In the genomic region with DNA sequence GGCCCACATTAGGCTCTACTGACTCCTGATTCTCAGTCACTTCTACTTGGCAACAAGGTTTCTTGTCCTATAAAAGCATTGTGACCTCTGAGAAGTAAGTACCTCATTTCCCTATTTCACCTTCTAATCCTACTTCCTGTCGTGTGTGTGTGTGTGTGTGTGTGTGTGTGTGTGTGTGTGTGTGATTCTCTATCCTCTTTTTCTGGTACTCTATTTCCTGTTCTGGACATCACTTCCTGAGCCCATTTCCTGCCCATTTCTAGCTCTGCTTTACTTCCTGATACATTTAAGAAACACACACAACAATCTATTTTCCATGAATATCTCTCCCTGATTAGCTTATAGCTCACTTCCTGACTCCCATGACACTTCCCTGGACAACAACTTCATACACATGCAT, we compare ENCODE assay signal across 12 mouse cellular contexts. TPM values are rescaled to one million over a fixed set of nuclear protein-coding genes. Genes with fewer than 3 reads are reported as not detected.
DNase-seq lines count a peak whose midpoint lies in the region; ATAC-seq and TF ChIP-seq lines count a peak whose summit lies in the region.
"Had no signal": no experiment of that assay in that cellular context is flagged by ENCODE, and none has a peak within 500 bp of the region (broad histone marks: within the 10 kb centered on the region; RNA-seq: fewer than 3 reads in every experiment).

No protein-coding gene starts in this region.

- H3K4me2 ChIP-seq in intestine, embryonic 16.5 days (ENCODE audit: low read depth, low read length) = no peak overlapping the region
- no peak overlapping the region for H3K4me2 ChIP-seq in intestine, postnatal 0 days (replicated peaks; ENCODE audit: low read depth)
- H3K4me2 ChIP-seq in liver, embryonic 11.5 days = no peak overlapping the region
- H3K4me2 ChIP-seq: midbrain, embryonic 12.5 days had no signal

- no peak for TF ChIP-seq POLR2A in spleen, adult 2 months (IDR thresholded peaks at IDR 0.05; ENCODE audit: low read depth, low read length)

- peaks cover 19% of the 10 kb centered on the region for H3K36me3 ChIP-seq in intestine, embryonic 16.5 days (ENCODE audit: control insufficient read depth, insufficient read depth, low read length)
- peaks cover 37% of the 10 kb centered on the region for H3K36me3 ChIP-seq in intestine, postnatal 0 days (ENCODE audit: control insufficient read depth, insufficient read depth)
- no peaks in the 10 kb centered on the region for H3K36me3 ChIP-seq in spleen, adult 2 months (ENCODE audit: control insufficient read depth, insufficient read depth, low read length)
- H3K36me3 ChIP-seq in liver, embryonic 11.5 days (ENCODE audit: control insufficient read depth, insufficient read depth, low read length) = peaks cover 14% of the 10 kb centered on the region; the same call in 1 of the 2 replicates
- no peaks in the 10 kb centered on the region for H3K36me3 ChIP-seq in splenic B cell, adult 2 months (ENCODE audit: control insufficient read depth, insufficient read depth, low read length, poor library complexity, severe bottlenecking)

- no peak overlapping the region for H3K9ac ChIP-seq in intestine, embryonic 16.5 days (ENCODE audit: low read depth, low read length)
- no peak overlapping the region for H3K9ac ChIP-seq in intestine, postnatal 0 days (ENCODE audit: low read depth, low read length)
- no peak overlapping the region for H3K9ac ChIP-seq in liver, embryonic 11.5 days (ENCODE audit: low read depth, low read length)
- H3K9ac ChIP-seq: liver, embryonic 14.5 days; midbrain, embryonic 12.5 days had no signal

- H3K4me1 ChIP-seq in intestine, embryonic 16.5 days (ENCODE audit: control insufficient read depth, insufficient read depth, low read length) = peaks cover 7% of the 10 kb centered on the region
- no peaks in the 10 kb centered on the region for H3K4me1 ChIP-seq in intestine, postnatal 0 days (replicated peaks; ENCODE audit: control insufficient read depth, insufficient read depth, low read length)
- peaks cover 10% of the 10 kb centered on the region; the same call in 1 of the 2 replicates for H3K4me1 ChIP-seq in spleen, adult 2 months (ENCODE audit: control insufficient read depth, insufficient read depth, insufficient read length)
- peaks cover 7% of the 10 kb centered on the region; the same call in 1 of the 2 replicates for H3K4me1 ChIP-seq in liver, embryonic 11.5 days (replicated peaks; ENCODE audit: control insufficient read depth, insufficient read depth, low read length)

- no peak for TF ChIP-seq CTCF in intestine, postnatal 0 days (IDR thresholded peaks at IDR 0.05; ENCODE audit: low read depth)
- no peak for TF ChIP-seq CTCF in spleen, adult 2 months (IDR thresholded peaks at IDR 0.05; ENCODE audit: extremely low read depth, insufficient read depth, insufficient read length, insufficient replicate concordance)

- no peak for DNase-seq in spleen, adult 2 months (ENCODE audit: low read depth in 1 of 2, low spot score in 2 of 2)
- DNase-seq in spleen, postnatal 14 days (ENCODE audit: low spot score in 2 of 2) = no peak
- no peak for DNase-seq in liver, embryonic 11.5 days (ENCODE audit: low spot score)
- DNase-seq in splenic B cell, adult 2 months (ENCODE audit: low read depth, low spot score) = peak; percentile 27
- DNase-seq in spleen, adult 18-20 months = no peak
- no peak for DNase-seq in left cerebral cortex, adult 11 months (ENCODE audit: low spot score)
- DNase-seq: gastrocnemius, postnatal 36 days had no signal

- peak overlapping the region; percentile 61; the same call in 1 of the 2 replicates for H3K27ac ChIP-seq in intestine, embryonic 16.5 days (ENCODE audit: low read length)
- no peak overlapping the region for H3K27ac ChIP-seq in intestine, postnatal 0 days (ENCODE audit: low read depth, low read length)
- peak overlapping the region; percentile 15; the same call in 1 of the 2 replicates for H3K27ac ChIP-seq in spleen, adult 2 months (ENCODE audit: insufficient read depth, low read length)
- H3K27ac ChIP-seq in liver, embryonic 11.5 days (ENCODE audit: low read depth, low read length) = peak overlapping the region; percentile 35; the same call in 1 of the 2 replicates
- H3K27ac ChIP-seq: liver, embryonic 14.5 days; midbrain, embryonic 12.5 days had no signal

- no peak for ATAC-seq in intestine, embryonic 16.5 days
- no peak for ATAC-seq in intestine, postnatal 0 days
- no peak for ATAC-seq in liver, embryonic 11.5 days (replicated peaks; ENCODE audit: low FRiP score)
- ATAC-seq: hindbrain, embryonic 16.5 days had no signal

- 52% methylated on average over 1 of the region's 1 CpGs for WGBS in intestine, embryonic 16.5 days
- 47% methylated on average over 1 of the region's 1 CpGs for WGBS in intestine, postnatal 0 days
- 0% methylated on average over 1 of the region's 1 CpGs for WGBS in spleen, adult 2 months
- WGBS in liver, embryonic 11.5 days = 30% methylated on average over 1 of the region's 1 CpGs

- no peaks in the 10 kb centered on the region for H3K9me3 ChIP-seq in intestine, embryonic 16.5 days (ENCODE audit: control insufficient read depth, low read length)
- no peaks in the 10 kb centered on the region for H3K9me3 ChIP-seq in intestine, postnatal 0 days (ENCODE audit: control insufficient read depth)
- no peaks in the 10 kb centered on the region for H3K9me3 ChIP-seq in liver, embryonic 11.5 days (ENCODE audit: control insufficient read depth, low read length)
- H3K9me3 ChIP-seq: midbrain, embryonic 12.5 days had no signal

- H3K27me3 ChIP-seq in intestine, embryonic 16.5 days (replicated peaks; ENCODE audit: control insufficient read depth, insufficient read depth, low read length) = no peaks in the 10 kb centered on the region
- H3K27me3 ChIP-seq in intestine, postnatal 0 days (replicated peaks; ENCODE audit: control insufficient read depth, insufficient read depth, low read length) = no peaks in the 10 kb centered on the region
- H3K27me3 ChIP-seq in spleen, adult 2 months (ENCODE audit: control insufficient read depth, insufficient read depth, low read length) = no peaks in the 10 kb centered on the region
- H3K27me3 ChIP-seq in liver, embryonic 11.5 days (replicated peaks; ENCODE audit: control insufficient read depth, insufficient read depth, low read length) = no peaks in the 10 kb centered on the region
- no peaks in the 10 kb centered on the region for H3K27me3 ChIP-seq in splenic B cell, adult 2 months (ENCODE audit: control insufficient read depth, insufficient read depth, low read length, poor library complexity, severe bottlenecking)
- H3K27me3 ChIP-seq: midbrain, embryonic 12.5 days had no signal

- H3K4me3 ChIP-seq in intestine, embryonic 16.5 days (ENCODE audit: low read length) = no peak overlapping the region
- no peak overlapping the region for H3K4me3 ChIP-seq in intestine, postnatal 0 days (ENCODE audit: low read depth, low read length)
- no peak overlapping the region for H3K4me3 ChIP-seq in spleen, adult 2 months (ENCODE audit: extremely low read depth, insufficient read depth, insufficient read length)
- H3K4me3 ChIP-seq in liver, embryonic 11.5 days (ENCODE audit: low read depth, low read length) = no peak overlapping the region
- H3K4me3 ChIP-seq: midbrain, embryonic 12.5 days had no signal

RNA-seq across cellular contexts. Expression of a gene that starts 12.6 kb away (rescaled TPM):
- polyA plus RNA-seq in intestine, embryonic 16.5 days (2015; fragmentation: Nextera tagmentation; extraction: Ambion mirVana) = 2.4 and 3.8 TPM in 2 replicates
- 0.78 and 1.0 TPM in 2 replicates for polyA plus RNA-seq in intestine, postnatal 0 days (2015; fragmentation: Nextera tagmentation; extraction: Ambion mirVana)
- polyA plus RNA-seq in spleen, adult 2 months (2012; rRNA removed) = 79.2 and 97.8 TPM in 2 replicates
- polyA plus RNA-seq in liver, embryonic 11.5 days (2014; fragmentation: Nextera tagmentation; extraction: Ambion mirVana) = 14.6 and 17.0 TPM in 2 replicates

RNA-seq across cellular contexts. Expression of a gene that starts 56.1 kb away (rescaled TPM):
- polyA plus RNA-seq in intestine, embryonic 16.5 days (2015; fragmentation: Nextera tagmentation; extraction: Ambion mirVana) = 4.1 and 4.6 TPM in 2 replicates
- 2.0 and 2.5 TPM in 2 replicates for polyA plus RNA-seq in intestine, postnatal 0 days (2015; fragmentation: Nextera tagmentation; extraction: Ambion mirVana)
- 12.3 and 13.5 TPM in 2 replicates for polyA plus RNA-seq in spleen, adult 2 months (2012; rRNA removed)
- polyA plus RNA-seq in liver, embryonic 11.5 days (2014; fragmentation: Nextera tagmentation; extraction: Ambion mirVana) = 4.5 and 5.4 TPM in 2 replicates
